Mouse (Mus musculus) stomach, postnatal 0 days (tissue): ENCODE measurements around the gene Uevld. TPM values are rescaled to one million over a fixed set of nuclear protein-coding genes. Genes with fewer than 3 reads are reported as not detected.

ENCODE experiments used
- ATAC-seq: fragments of 200-750 bp; cut with Nextera tagmentation; 2 replicates; pipeline ENCODE4 v1.8.0; 2017; ENCODE audit not compliant: low FRiP score, low TSS enrichment
- DNase-seq: peaks from one replicate; pipeline ENCODE4 v3.0.0-alpha.2; 2016; ENCODE audit warnings: low spot score
- H3K27ac ChIP-seq: fragments of 300-500 bp; sonication (generic); replicated peaks from 2 replicates; pipeline ENCODE4 v1.5.1; 2014; ENCODE audit warnings: mild to moderate bottlenecking, control low read depth
- H3K27me3 ChIP-seq: fragments of 300-500 bp; sonication (generic); 2 replicates; pipeline ENCODE4 v1.6.1; 2014; ENCODE audit warnings: low read length; ENCODE audit not compliant: control insufficient read depth, insufficient read depth
- H3K36me3 ChIP-seq: fragments of 300-500 bp; sonication (generic); 2 replicates; pipeline ENCODE4 v1.6.1; 2014; ENCODE audit warnings: low read length, mixed read lengths; ENCODE audit not compliant: control insufficient read depth, insufficient read depth
- H3K4me1 ChIP-seq: fragments of 300-500 bp; sonication (generic); replicated peaks from 2 replicates; pipeline ENCODE4 v1.6.1; 2014; ENCODE audit warnings: antibody characterized with exemption; ENCODE audit not compliant: control insufficient read depth, insufficient read depth
- H3K4me2 ChIP-seq: fragments of 300-500 bp; sonication (generic); replicated peaks from 2 replicates; pipeline ENCODE4 v1.6.1; 2014; ENCODE audit warnings: low read depth, mild to moderate bottlenecking, control low read depth, moderate library complexity
- H3K4me3 ChIP-seq: fragments of 300-500 bp; sonication (generic); 2 replicates; pipeline ENCODE4 v1.5.1; 2014; ENCODE audit warnings: low read depth, low read length, control low read depth
- H3K9ac ChIP-seq: fragments of 300-500 bp; sonication (generic); 2 replicates; pipeline ENCODE4 v1.6.1; 2014; ENCODE audit warnings: mild to moderate bottlenecking, low read length, control low read depth, mixed read lengths
- H3K9me3 ChIP-seq: fragments of 300-500 bp; sonication (generic); 2 replicates; pipeline ENCODE4 v1.6.1; 2016; ENCODE audit warnings: low read length; ENCODE audit not compliant: control insufficient read depth
- CTCF ChIP-seq: IDR thresholded peaks from 2 replicates; pipeline ENCODE4 v1.5.1; 2016; ENCODE audit warnings: antibody characterized with exemption, low read depth, mild to moderate bottlenecking, moderate library complexity
- EP300 ChIP-seq: optimal IDR thresholded peaks from 2 replicates; pipeline ENCODE3; 2016; ENCODE audit warnings: antibody characterized with exemption
- WGBS: fragments of 180-500 bp; shearing (Covaris S2); extraction: QIAGEN DNeasy Blood & Tissue Kit; methylation state at CpG from one replicate; pipeline ENCODE4 v1.1.7; 2014; 5-methylcytosine and 5-hydroxymethylcytosine counted together
- polyA plus RNA-seq: library from polyadenylated mRNA; unstranded; fragments of >200 nt; fragmentation: Nextera tagmentation; extraction: Ambion mirVana; gene quantifications from 2 replicates; pipeline ENCODE4 v1.2.1, GENCODE M21; 2015

The Uevld gene
- polyA plus RNA-seq, 1 experiment from 2014 or later: 6.5 TPM

DNA sequence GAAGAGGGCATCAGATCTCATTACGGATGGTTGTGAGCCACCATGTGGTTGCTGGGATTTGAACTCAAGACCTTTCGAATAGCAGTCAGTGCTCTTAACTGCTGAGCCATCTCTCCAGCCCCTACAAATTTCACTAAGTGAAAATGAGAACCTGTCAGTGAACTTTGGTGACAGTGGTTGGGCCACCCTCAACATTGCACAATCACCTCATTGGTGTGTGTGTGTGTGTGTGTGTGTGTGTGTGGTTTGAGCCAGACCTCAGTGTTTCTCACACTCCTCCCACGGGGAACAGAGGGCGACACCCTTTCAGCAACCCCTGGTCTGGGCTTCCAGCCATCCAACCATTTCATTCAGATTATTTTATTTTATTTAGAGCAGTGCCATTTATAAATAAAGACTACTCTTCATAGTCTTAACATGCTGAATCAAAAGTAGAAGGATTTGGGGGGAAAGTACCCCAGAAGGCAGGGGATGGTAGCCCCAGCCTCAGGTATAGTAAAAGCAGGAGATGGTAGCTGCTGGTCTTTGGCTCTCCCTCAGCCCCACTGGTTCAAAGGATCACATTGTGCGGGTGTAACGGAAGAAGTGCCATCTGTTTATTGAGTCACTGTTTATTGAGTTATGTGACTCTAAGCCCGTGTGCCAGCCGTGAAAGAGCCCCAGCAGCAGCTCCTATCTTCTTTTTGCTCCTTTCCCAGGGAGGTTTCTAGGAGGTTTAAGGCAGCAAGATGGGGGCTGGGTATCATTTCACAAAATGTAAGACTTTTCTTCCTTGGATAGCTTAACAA, 27.6 kb upstream of the Uevld start:
- Histone ChIP-seq H3K9me3 (no peaks in the 10 kb centered on the region), H3K27me3 (no peaks in the 10 kb centered on the region), H3K4me1 (no peaks in the 10 kb centered on the region; the same call in 1 of the 2 replicates), H3K4me3 (no peak overlapping the region), H3K4me2 (no peak overlapping the region), H3K36me3 (no peaks in the 10 kb centered on the region), H3K27ac (no peak overlapping the region), H3K9ac (no peak overlapping the region)
- no peak for ATAC-seq
- 45% methylated on average over 8 of the region's 8 CpGs for WGBS
- DNase-seq: no peak
- TF ChIP-seq EP300 (no peak), CTCF (no peak)

DNA sequence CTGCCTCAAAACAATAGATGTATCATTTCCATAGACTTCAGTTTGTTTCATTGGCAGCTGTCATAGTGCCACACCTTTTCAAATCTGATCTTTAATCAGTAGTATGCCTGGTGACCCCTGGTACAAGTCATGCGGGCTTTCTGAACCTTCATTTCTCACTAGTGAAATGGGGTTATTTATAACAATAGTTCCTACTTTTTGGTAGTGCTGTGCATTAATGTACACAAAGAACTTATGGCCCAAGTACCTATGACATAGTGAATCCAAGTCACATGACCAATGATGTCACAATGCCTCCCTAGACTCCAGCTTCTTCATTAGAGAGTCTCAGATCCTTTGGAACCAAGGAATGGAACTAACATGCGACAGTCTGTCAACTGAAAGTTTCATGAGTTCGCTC, 25.0 kb upstream of the Uevld start, which contains the start of gene Gm9999:
Gm9999 (plus strand) TSS at position 301 of the 400 bp plus-strand sequence.
- no peak within 1 kb of the TSS for H3K4me3 ChIP-seq
- H3K27ac ChIP-seq: no peak within 1 kb of the TSS
- no peaks in the 10 kb centered on the region for H3K27me3 ChIP-seq
- TF ChIP-seq CTCF (no peak), EP300 (no peak)
- no peaks in the 10 kb centered on the region for H3K36me3 ChIP-seq
- DNase-seq (no peak), ATAC-seq (no peak)
- no peaks in the 10 kb centered on the region for H3K9me3 ChIP-seq
- no peak within 1 kb of the TSS for H3K9ac ChIP-seq
- no peaks in the 10 kb centered on the region; the same call in 1 of the 2 replicates for H3K4me1 ChIP-seq
- 92% methylated on average over 3 of the region's 3 CpGs for WGBS
- no peak within 1 kb of the TSS for H3K4me2 ChIP-seq

DNA sequence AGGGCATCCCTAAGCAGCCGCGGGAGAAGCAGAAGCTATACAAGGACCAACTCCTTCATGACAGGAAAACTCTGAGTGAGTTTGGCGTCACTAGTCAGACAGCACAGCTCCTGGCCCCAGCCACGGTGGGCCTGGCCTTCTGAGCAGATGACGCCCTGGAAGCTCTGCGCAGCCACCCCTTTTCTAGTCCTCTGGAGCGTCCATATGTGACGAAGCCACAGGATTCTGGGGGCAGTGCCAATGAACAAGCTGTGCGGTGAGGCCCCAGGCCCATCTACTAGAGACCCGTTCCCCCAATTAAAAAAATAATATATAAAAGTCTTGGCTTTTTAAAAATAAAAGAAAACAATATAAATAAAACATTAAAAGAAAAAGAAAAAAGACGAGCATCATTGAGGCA, 17.1 kb upstream of the Uevld start:
- TF ChIP-seq CTCF: no peak
- no peak overlapping the region for H3K9ac ChIP-seq
- ATAC-seq (no peak), DNase-seq (no peak)
- H3K4me3 ChIP-seq: no peak overlapping the region
- H3K27me3 ChIP-seq: no peaks in the 10 kb centered on the region
- H3K4me2 ChIP-seq: no peak overlapping the region
- H3K27ac ChIP-seq: no peak overlapping the region
- no peaks in the 10 kb centered on the region for H3K4me1 ChIP-seq
- WGBS: 88% methylated on average over 11 of the region's 11 CpGs
- no peaks in the 10 kb centered on the region for H3K36me3 ChIP-seq
- H3K9me3 ChIP-seq: no peaks in the 10 kb centered on the region

DNA sequence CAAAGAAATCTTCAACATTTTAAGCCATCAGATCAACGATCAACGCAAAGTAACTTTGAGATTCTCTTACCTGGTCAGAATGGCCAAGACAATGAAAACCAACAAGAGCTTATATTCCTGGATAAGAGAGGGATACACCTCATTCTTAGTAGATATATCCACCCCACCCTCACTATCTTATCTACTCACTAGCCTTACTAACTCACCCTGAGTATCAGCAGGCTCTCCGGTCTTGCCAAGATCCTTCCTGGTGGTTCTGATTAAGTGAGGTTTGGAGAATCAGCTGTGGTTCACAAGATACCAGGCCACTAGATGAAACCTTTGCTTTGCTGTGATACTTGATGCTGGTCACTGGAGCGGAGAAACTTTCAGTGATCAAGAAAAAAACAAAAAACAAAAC, 16.3 kb upstream of the Uevld start:
- Histone ChIP-seq H3K9me3 (no peaks in the 10 kb centered on the region), H3K4me2 (no peak overlapping the region), H3K4me3 (no peak overlapping the region), H3K27ac (no peak overlapping the region), H3K27me3 (no peaks in the 10 kb centered on the region), H3K9ac (no peak overlapping the region), H3K4me1 (no peaks in the 10 kb centered on the region), H3K36me3 (no peaks in the 10 kb centered on the region)
- no peak for ATAC-seq
- 93% methylated on average over 4 of the region's 4 CpGs for WGBS
- TF ChIP-seq CTCF (no peak), EP300 (no peak)
- DNase-seq: no peak

DNA sequence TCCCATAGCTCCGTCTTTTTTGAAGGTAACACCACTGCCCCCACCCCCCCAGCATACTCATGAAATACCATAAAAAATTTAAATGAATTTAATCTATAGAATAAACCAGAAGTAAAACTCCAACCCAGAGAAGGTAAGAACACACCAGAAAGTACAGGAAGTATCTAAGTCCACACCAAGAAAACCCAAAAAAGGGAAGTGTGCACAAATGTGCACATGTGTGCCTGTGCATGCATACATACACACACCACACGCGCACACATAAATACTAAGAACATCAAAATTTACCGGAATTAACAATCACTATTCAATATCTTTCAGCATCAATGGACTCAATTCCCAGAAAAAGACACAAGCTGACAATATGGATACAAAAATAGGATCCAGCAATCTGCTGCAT, 11.6 kb upstream of the Uevld start:
- no peak for ATAC-seq
- Histone ChIP-seq H3K9ac (no peak overlapping the region), H3K4me2 (no peak overlapping the region), H3K27me3 (no peaks in the 10 kb centered on the region), H3K4me1 (no peaks in the 10 kb centered on the region), H3K36me3 (no peaks in the 10 kb centered on the region), H3K4me3 (no peak overlapping the region), H3K27ac (no peak overlapping the region), H3K9me3 (no peaks in the 10 kb centered on the region)
- DNase-seq: no peak
- TF ChIP-seq EP300 (no peak), CTCF (no peak)
- 92% methylated on average over 4 of the region's 4 CpGs for WGBS

DNA sequence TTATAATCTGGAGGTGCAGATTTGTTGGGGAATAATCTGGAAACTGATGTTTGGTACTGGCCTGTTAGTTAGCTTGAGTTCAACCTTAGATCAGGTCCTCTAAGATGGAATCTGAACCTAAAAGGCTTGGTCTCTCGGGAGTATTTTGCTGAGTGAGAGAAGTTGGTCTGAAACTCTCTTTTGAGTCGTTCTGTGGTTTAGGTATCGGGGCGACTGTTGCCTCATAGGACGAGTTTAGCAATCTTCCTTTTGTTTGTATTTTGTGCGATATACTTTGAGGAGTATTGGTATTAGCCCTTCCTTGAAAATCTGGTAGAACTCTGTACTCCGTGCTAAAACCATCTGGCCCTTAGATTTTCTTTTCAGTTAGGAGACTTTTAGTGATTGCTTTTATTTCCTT, 5.7 kb upstream of the Uevld start:
- no peak overlapping the region for H3K9ac ChIP-seq
- no peak overlapping the region for H3K27ac ChIP-seq
- no peak for ATAC-seq
- H3K4me2 ChIP-seq: no peak overlapping the region
- H3K36me3 ChIP-seq: no peaks in the 10 kb centered on the region
- no peak for DNase-seq
- H3K27me3 ChIP-seq: no peaks in the 10 kb centered on the region
- no peak overlapping the region for H3K4me3 ChIP-seq
- WGBS: 64% methylated on average over 7 of the region's 7 CpGs
- TF ChIP-seq EP300 (no peak), CTCF (no peak)
- H3K9me3 ChIP-seq: no peaks in the 10 kb centered on the region
- 0 out of 2 replicates have a peak, but pooled peaks cover 2% of the 10 kb centered on the region for H3K4me1 ChIP-seq
